Mouse (Mus musculus): ENCODE results near the gene Tmem208. TPM values are rescaled to one million over a fixed set of nuclear protein-coding genes. Genes with fewer than 3 reads are reported as not detected.

The Tmem208 gene
- polyA plus RNA-seq, 1 experiment from 2014 or later, result 128 TPM

- Histone ChIP-seq H3K4me2 (replicated peaks; ENCODE audit: low read depth, low read length) (no peak overlapping the region), H3K27me3 (ENCODE audit: control insufficient read depth, insufficient read depth, low read length) (0 out of 2 replicates have a peak, but pooled peaks cover 4% of the 10 kb centered on the region), H3K4me1 (ENCODE audit: control insufficient read depth, insufficient read depth, low read length) (peaks cover 25% of the 10 kb centered on the region), H3K4me3 (ENCODE audit: low read depth, low read length) (no peak overlapping the region), H3K27ac (ENCODE audit: low read length) (no peak overlapping the region), H3K9me3 (ENCODE audit: control insufficient read depth, low read depth, low read length) (no peaks in the 10 kb centered on the region), H3K36me3 (ENCODE audit: control insufficient read depth, insufficient read depth, low read length) (peaks cover under 1% of the 10 kb centered on the region), H3K9ac (replicated peaks; ENCODE audit: low read depth, low read length) (no peak overlapping the region)
- WGBS, result 63% methylated on average over 9 of the region's 9 CpGs
- no peak for ATAC-seq (ENCODE audit: insufficient number of reproducible peaks, insufficient read depth, low FRiP score, low read depth)
Measured at GRCm38 (mm10) chr8:105294776-105295175, 31.4 kb upstream of the Tmem208 start.

- H3K9ac ChIP-seq (replicated peaks; ENCODE audit: low read depth, low read length), result no peak overlapping the region
Measured at GRCm38 (mm10) chr8:105295256-105295655, 30.9 kb upstream of the Tmem208 start.

GRCm38 (mm10) chr8:105295895-105296573, 30.1 kb upstream of the Tmem208 start, which contains the start of gene Exoc3l:
Gene Exoc3l (minus strand): TSS chr8:105296101.
- Histone ChIP-seq H3K4me3 (ENCODE audit: low read depth, low read length) (peak within 1 kb of the TSS; percentile 69; the same call in 1 of the 2 replicates), H3K27me3 (ENCODE audit: control insufficient read depth, insufficient read depth, low read length) (no peaks in the 10 kb centered on the region), H3K27ac (ENCODE audit: low read length) (peak within 1 kb of the TSS; percentile 59; the same call in 1 of the 2 replicates), H3K9me3 (ENCODE audit: control insufficient read depth, low read depth, low read length) (no peaks in the 10 kb centered on the region), H3K4me1 (ENCODE audit: control insufficient read depth, insufficient read depth, low read length) (peaks cover 16% of the 10 kb centered on the region), H3K9ac (replicated peaks; ENCODE audit: low read depth, low read length) (no peak within 1 kb of the TSS; the same call in 1 of the 2 replicates), H3K36me3 (ENCODE audit: control insufficient read depth, insufficient read depth, low read length) (peaks cover 13% of the 10 kb centered on the region), H3K4me2 (replicated peaks; ENCODE audit: low read depth, low read length) (peak within 1 kb of the TSS; percentile 94)
- ATAC-seq (ENCODE audit: insufficient number of reproducible peaks, insufficient read depth, low FRiP score, low read depth), result no peak
- 60% methylated on average over 11 of the region's 11 CpGs for WGBS

More at GRCm38 (mm10) chr8:105295256-105295655, 30.9 kb upstream of the Tmem208 start:
- WGBS, result 70% methylated on average over 11 of the region's 11 CpGs
- Histone ChIP-seq H3K4me3 (ENCODE audit: low read depth, low read length) (no peak overlapping the region), H3K4me1 (ENCODE audit: control insufficient read depth, insufficient read depth, low read length) (peaks cover 20% of the 10 kb centered on the region), H3K4me2 (replicated peaks; ENCODE audit: low read depth, low read length) (no peak overlapping the region), H3K27ac (ENCODE audit: low read length) (no peak overlapping the region; the same call in 1 of the 2 replicates), H3K27me3 (ENCODE audit: control insufficient read depth, insufficient read depth, low read length) (0 out of 2 replicates have a peak, but pooled peaks cover 4% of the 10 kb centered on the region), H3K9me3 (ENCODE audit: control insufficient read depth, low read depth, low read length) (no peaks in the 10 kb centered on the region), H3K36me3 (ENCODE audit: control insufficient read depth, insufficient read depth, low read length) (peaks cover 5% of the 10 kb centered on the region)
- no peak for ATAC-seq (ENCODE audit: insufficient number of reproducible peaks, insufficient read depth, low FRiP score, low read depth)

- ATAC-seq (ENCODE audit: insufficient number of reproducible peaks, insufficient read depth, low FRiP score, low read depth), result peak; percentile 87
- Histone ChIP-seq H3K9ac (replicated peaks; ENCODE audit: low read depth, low read length) (peak within 1 kb of the TSS; percentile 72), H3K4me1 (ENCODE audit: control insufficient read depth, insufficient read depth, low read length) (peaks cover 16% of the 10 kb centered on the region), H3K4me3 (ENCODE audit: low read depth, low read length) (peak within 1 kb of the TSS; percentile 69), H3K27ac (ENCODE audit: low read length) (peak within 1 kb of the TSS; percentile 59; the same call in 1 of the 2 replicates), H3K36me3 (ENCODE audit: control insufficient read depth, insufficient read depth, low read length) (peaks cover 28% of the 10 kb centered on the region), H3K27me3 (ENCODE audit: control insufficient read depth, insufficient read depth, low read length) (no peaks in the 10 kb centered on the region), H3K4me2 (replicated peaks; ENCODE audit: low read depth, low read length) (peak within 1 kb of the TSS; percentile 94), H3K9me3 (ENCODE audit: control insufficient read depth, low read depth, low read length) (no peaks in the 10 kb centered on the region)
- WGBS, result under 1% methylated on average over 58 of the region's 58 CpGs
Measured at GRCm38 (mm10) chr8:105297511-105298192, 28.5 kb upstream of the Tmem208 start, which contains the start of gene E2f4. Gene E2f4 (plus strand): TSS chr8:105297663.

- 55% methylated on average over 18 of the region's 18 CpGs for WGBS
- Histone ChIP-seq H3K9ac (replicated peaks; ENCODE audit: low read depth, low read length) (peak overlapping the region; percentile 72), H3K4me3 (ENCODE audit: low read depth, low read length) (peak overlapping the region; percentile 69), H3K27ac (ENCODE audit: low read length) (no peak overlapping the region; the same call in 1 of the 2 replicates), H3K4me1 (ENCODE audit: control insufficient read depth, insufficient read depth, low read length) (peaks cover 16% of the 10 kb centered on the region), H3K27me3 (ENCODE audit: control insufficient read depth, insufficient read depth, low read length) (no peaks in the 10 kb centered on the region), H3K9me3 (ENCODE audit: control insufficient read depth, low read depth, low read length) (no peaks in the 10 kb centered on the region), H3K36me3 (ENCODE audit: control insufficient read depth, insufficient read depth, low read length) (peaks cover 37% of the 10 kb centered on the region), H3K4me2 (replicated peaks; ENCODE audit: low read depth, low read length) (peak overlapping the region; percentile 94)
- ATAC-seq (ENCODE audit: insufficient number of reproducible peaks, insufficient read depth, low FRiP score, low read depth), result no peak
Measured at GRCm38 (mm10) chr8:105298351-105299252, 27.6 kb upstream of the Tmem208 start.

GRCm38 (mm10) chr8:105299962-105300361, 26.2 kb upstream of the Tmem208 start:
- H3K9ac ChIP-seq (replicated peaks; ENCODE audit: low read depth, low read length), result no peak overlapping the region
- H3K27me3 ChIP-seq (ENCODE audit: control insufficient read depth, insufficient read depth, low read length), result no peaks in the 10 kb centered on the region
- H3K27ac ChIP-seq (ENCODE audit: low read length), result no peak overlapping the region
- H3K36me3 ChIP-seq (ENCODE audit: control insufficient read depth, insufficient read depth, low read length), result peaks cover 46% of the 10 kb centered on the region
- no peak overlapping the region for H3K4me2 ChIP-seq (replicated peaks; ENCODE audit: low read depth, low read length)
- peak; percentile 54; the same call in 1 of the 2 replicates for ATAC-seq (ENCODE audit: insufficient number of reproducible peaks, insufficient read depth, low FRiP score, low read depth)
- no peaks in the 10 kb centered on the region for H3K9me3 ChIP-seq (ENCODE audit: control insufficient read depth, low read depth, low read length)
- H3K4me3 ChIP-seq (ENCODE audit: low read depth, low read length), result no peak overlapping the region
- H3K4me1 ChIP-seq (ENCODE audit: control insufficient read depth, insufficient read depth, low read length), result peaks cover 28% of the 10 kb centered on the region
- 88% methylated on average over 8 of the region's 8 CpGs for WGBS

- Histone ChIP-seq H3K27ac (ENCODE audit: low read length) (no peak overlapping the region), H3K9ac (replicated peaks; ENCODE audit: low read depth, low read length) (no peak overlapping the region), H3K4me1 (ENCODE audit: control insufficient read depth, insufficient read depth, low read length) (peaks cover 33% of the 10 kb centered on the region), H3K36me3 (ENCODE audit: control insufficient read depth, insufficient read depth, low read length) (peaks cover 60% of the 10 kb centered on the region), H3K4me2 (replicated peaks; ENCODE audit: low read depth, low read length) (no peak overlapping the region), H3K9me3 (ENCODE audit: control insufficient read depth, low read depth, low read length) (no peaks in the 10 kb centered on the region), H3K4me3 (ENCODE audit: low read depth, low read length) (no peak overlapping the region), H3K27me3 (ENCODE audit: control insufficient read depth, insufficient read depth, low read length) (no peaks in the 10 kb centered on the region)
- ATAC-seq (ENCODE audit: insufficient number of reproducible peaks, insufficient read depth, low FRiP score, low read depth), result no peak
- 79% methylated on average over 8 of the region's 8 CpGs for WGBS
Measured at GRCm38 (mm10) chr8:105303396-105303795, 22.8 kb upstream of the Tmem208 start.

GRCm38 (mm10) chr8:105303874-105304273, 22.3 kb upstream of the Tmem208 start:
- Histone ChIP-seq H3K9me3 (ENCODE audit: control insufficient read depth, low read depth, low read length) (no peaks in the 10 kb centered on the region), H3K4me3 (ENCODE audit: low read depth, low read length) (no peak overlapping the region), H3K4me2 (replicated peaks; ENCODE audit: low read depth, low read length) (no peak overlapping the region), H3K36me3 (ENCODE audit: control insufficient read depth, insufficient read depth, low read length) (peaks cover 64% of the 10 kb centered on the region), H3K27ac (ENCODE audit: low read length) (no peak overlapping the region), H3K9ac (replicated peaks; ENCODE audit: low read depth, low read length) (no peak overlapping the region), H3K27me3 (ENCODE audit: control insufficient read depth, insufficient read depth, low read length) (no peaks in the 10 kb centered on the region), H3K4me1 (ENCODE audit: control insufficient read depth, insufficient read depth, low read length) (peaks cover 28% of the 10 kb centered on the region)
- ATAC-seq (ENCODE audit: insufficient number of reproducible peaks, insufficient read depth, low FRiP score, low read depth), result no peak
- WGBS, result 82% methylated on average over 9 of the region's 9 CpGs
